Mouse (Mus musculus): ENCODE measurements around the gene Gm20388.

DNA sequence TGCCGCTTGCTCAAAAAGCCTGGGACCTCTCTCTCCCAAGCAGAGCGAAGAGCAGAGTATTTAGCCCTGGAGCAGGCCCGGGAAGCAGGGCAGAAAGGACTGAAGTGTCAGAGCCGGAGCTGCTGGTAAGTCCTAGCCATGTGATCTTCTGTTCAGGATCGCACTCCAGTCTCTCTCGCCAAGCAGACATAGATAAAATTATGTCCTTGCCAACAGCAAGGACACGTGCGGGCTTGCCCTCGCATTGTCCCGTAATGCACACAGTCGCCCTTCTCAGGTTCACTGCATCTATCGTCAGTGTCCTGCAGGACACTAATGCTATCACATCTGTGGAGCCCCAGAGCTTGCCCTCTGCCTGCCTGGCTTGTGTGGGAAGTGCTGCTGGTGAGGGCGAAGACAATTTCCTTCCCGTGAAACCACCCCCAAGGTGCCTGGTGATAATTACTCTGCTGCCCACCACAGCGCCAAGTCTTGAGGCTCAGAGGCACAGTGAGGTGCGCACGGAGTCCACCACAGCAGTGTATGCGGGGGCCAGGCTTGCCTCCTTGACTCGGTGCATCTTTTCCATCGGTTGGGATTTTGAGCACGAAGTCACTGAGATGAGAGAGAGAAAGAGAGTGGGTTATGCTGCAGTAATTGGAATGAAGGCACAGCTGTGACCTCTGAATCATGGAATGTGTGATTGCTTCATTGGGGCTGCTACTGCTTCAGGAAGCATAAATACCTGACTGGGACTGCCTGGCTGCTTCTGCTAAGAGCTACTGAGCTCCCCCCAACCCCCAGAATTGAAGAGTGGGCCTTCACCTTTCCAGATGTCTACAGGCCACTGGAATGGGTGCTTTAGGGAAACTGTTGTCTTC, 4170.1 kb downstream of the Gm20388 start:
- no peak for TF ChIP-seq CTCF (IDR thresholded peaks at IDR 0.05; ENCODE audit: low read depth, low read length)
- TF ChIP-seq POLR2A (IDR thresholded peaks at IDR 0.05; ENCODE audit: insufficient read depth, low read length) = no peak
- no peak for TF ChIP-seq EP300 (IDR thresholded peaks at IDR 0.05; ENCODE audit: insufficient read depth, low read depth, low read length)

All from ES-Bruce4 (cell line).